Mouse (Mus musculus) forebrain, embryonic 11.5 days (tissue): Measurements from ENCODE around the gene Fcrl6. TPM values are rescaled to one million over a fixed set of nuclear protein-coding genes. Genes with fewer than 3 reads are reported as not detected.
A peak's percentile ranks its signal among the peaks of the same experiment; 100 is the strongest.

Experiments used
- ATAC-seq: fragments of 200-750 bp; cut with Nextera tagmentation; replicated peaks from 2 replicates; pipeline ENCODE4 v1.8.0; 2017; ENCODE audit warnings: moderate TSS enrichment; ENCODE audit not compliant: low FRiP score
- DNase-seq: peaks from one replicate; pipeline ENCODE4 v3.0.0-alpha.2; 2017; ENCODE audit warnings: low spot score
- H3K27ac ChIP-seq: fragments of 300-500 bp; sonication (generic); 2 replicates; pipeline ENCODE4 v1.5.1; 2014; ENCODE audit warnings: low read depth, low read length
- H3K27me3 ChIP-seq: fragments of 300-500 bp; sonication (generic); 2 replicates; pipeline ENCODE4 v1.6.1; 2014; ENCODE audit warnings: mild to moderate bottlenecking, low read length, mixed read lengths; ENCODE audit not compliant: control insufficient read depth, insufficient read depth
- H3K36me3 ChIP-seq: fragments of 300-500 bp; sonication (generic); 2 replicates; pipeline ENCODE4 v1.6.1; 2014; ENCODE audit warnings: mild to moderate bottlenecking, low read length, moderate library complexity, mixed read lengths; ENCODE audit not compliant: control insufficient read depth, insufficient read depth
- H3K4me1 ChIP-seq: fragments of 300-500 bp; sonication (generic); replicated peaks from 2 replicates; pipeline ENCODE4 v1.6.1; 2014; ENCODE audit warnings: low read length, mixed read lengths; ENCODE audit not compliant: control insufficient read depth, insufficient read depth
- H3K4me2 ChIP-seq: fragments of 300-500 bp; sonication (generic); 2 replicates; pipeline ENCODE4 v1.6.1; 2014; ENCODE audit warnings: low read depth, mild to moderate bottlenecking, low read length, moderate library complexity, mixed read lengths; ENCODE audit not compliant: severe bottlenecking
- H3K4me3 ChIP-seq: fragments of 300-500 bp; sonication (generic); 2 replicates; pipeline ENCODE4 v1.5.1; 2014; ENCODE audit warnings: low read depth, low read length
- H3K9ac ChIP-seq: fragments of 300-500 bp; sonication (generic); 2 replicates; pipeline ENCODE4 v1.6.1; 2014; ENCODE audit warnings: low read length
- H3K9me3 ChIP-seq: fragments of 300-500 bp; sonication (generic); 2 replicates; pipeline ENCODE4 v1.6.1; 2016; ENCODE audit warnings: low read length, mixed read lengths; ENCODE audit not compliant: control insufficient read depth
- WGBS: fragments of 180-500 bp; shearing (Covaris S2); extraction: QIAGEN DNeasy Blood & Tissue Kit; methylation state at CpG from one replicate; pipeline ENCODE4 v1.1.7; 2014; 5-methylcytosine and 5-hydroxymethylcytosine counted together
- polyA plus RNA-seq: library from polyadenylated mRNA; unstranded; fragments of >200 nt; fragmentation: Nextera tagmentation; extraction: Ambion mirVana; gene quantifications from 2 replicates; pipeline ENCODE4 v1.2.1, GENCODE M21; 2014

The Fcrl6 gene
- polyA plus RNA-seq, 1 experiment from 2014 or later = not detected

DNA sequence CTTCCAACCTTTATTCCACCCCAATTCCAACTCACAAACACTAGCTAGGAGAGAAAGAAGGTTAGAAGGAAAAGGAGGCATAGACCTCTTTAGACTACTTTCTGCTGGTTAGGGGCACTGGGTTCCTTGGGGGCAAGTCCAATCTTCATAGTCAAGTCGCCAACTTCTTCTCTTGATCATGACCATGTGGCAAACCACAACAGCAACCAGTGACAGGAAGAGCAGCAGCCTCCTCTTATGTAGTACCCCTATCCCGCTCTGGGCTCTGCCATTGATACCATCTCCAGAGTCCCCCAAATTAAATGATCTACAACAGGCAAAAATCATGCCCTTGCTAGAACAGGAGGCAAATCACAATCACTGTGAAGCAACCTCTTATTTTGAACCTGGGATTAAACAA, 8.4 kb downstream of the Fcrl6 start:
- H3K27ac ChIP-seq = no peak overlapping the region
- ATAC-seq = no peak
- H3K4me2 ChIP-seq = no peak overlapping the region
- H3K4me1 ChIP-seq = no peaks in the 10 kb centered on the region
- H3K27me3 ChIP-seq = no peaks in the 10 kb centered on the region
- H3K9me3 ChIP-seq = no peaks in the 10 kb centered on the region
- no peak for DNase-seq
- no peak overlapping the region for H3K9ac ChIP-seq
- 91% methylated on average over 2 of the region's 2 CpGs for WGBS
- H3K4me3 ChIP-seq = no peak overlapping the region
- no peaks in the 10 kb centered on the region for H3K36me3 ChIP-seq

DNA sequence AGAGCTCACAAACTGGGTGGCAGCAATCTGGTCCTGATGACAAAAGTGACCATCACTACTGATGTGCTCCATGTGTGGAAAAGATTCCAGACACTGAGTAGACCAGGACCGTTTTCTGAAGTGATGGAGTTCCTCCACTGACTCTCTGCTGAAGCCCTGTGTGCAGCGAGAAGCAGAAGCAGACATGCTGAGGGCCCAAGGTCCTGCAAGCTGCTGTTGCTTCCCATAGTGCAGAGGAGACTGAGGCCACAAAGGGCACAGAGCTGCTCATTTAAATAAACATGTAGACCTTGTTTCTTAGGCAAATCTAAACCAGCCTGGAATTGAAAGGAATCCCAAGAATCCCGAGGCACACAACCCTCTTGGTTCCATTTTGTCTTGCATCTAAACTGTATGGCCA, 9.0 kb downstream of the Fcrl6 start:
- WGBS = 71% methylated on average over 3 of the region's 3 CpGs
- no peaks in the 10 kb centered on the region for H3K27me3 ChIP-seq
- DNase-seq = no peak
- no peak overlapping the region for H3K4me3 ChIP-seq
- H3K36me3 ChIP-seq = no peaks in the 10 kb centered on the region
- ATAC-seq = no peak
- no peaks in the 10 kb centered on the region for H3K4me1 ChIP-seq
- H3K4me2 ChIP-seq = no peak overlapping the region
- no peaks in the 10 kb centered on the region for H3K9me3 ChIP-seq
- no peak overlapping the region for H3K27ac ChIP-seq
- no peak overlapping the region for H3K9ac ChIP-seq

DNA sequence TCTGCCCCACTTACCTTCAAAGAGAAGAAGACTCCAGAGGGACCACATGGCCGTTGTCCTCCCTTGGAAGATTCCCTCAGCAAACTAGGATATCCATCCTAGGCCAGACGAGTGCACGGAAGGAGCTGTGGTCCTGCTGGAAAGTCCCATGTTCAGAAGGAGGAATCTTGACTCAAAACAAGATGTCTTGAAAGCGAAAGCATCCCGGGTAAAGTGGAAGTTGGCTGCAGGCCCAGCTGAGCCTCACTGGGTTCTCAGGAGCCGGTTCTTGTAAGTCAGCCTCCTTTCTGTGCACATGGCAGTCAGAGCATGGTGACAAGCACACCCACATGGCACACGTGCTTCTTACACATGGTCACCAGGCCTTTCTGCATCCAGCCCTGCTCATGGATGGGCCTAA, 12.0 kb downstream of the Fcrl6 start, which contains the start of gene Slamf8:
Gene Slamf8 (minus strand): TSS at position 184 of the 400 bp plus-strand sequence.
- no peak within 1 kb of the TSS for H3K27ac ChIP-seq
- H3K27me3 ChIP-seq = no peaks in the 10 kb centered on the region
- ATAC-seq (no peak), DNase-seq (no peak)
- H3K9me3 ChIP-seq = no peaks in the 10 kb centered on the region
- WGBS = 87% methylated on average over 7 of the region's 7 CpGs
- H3K4me3 ChIP-seq = no peak within 1 kb of the TSS
- H3K9ac ChIP-seq = no peak within 1 kb of the TSS
- H3K4me2 ChIP-seq = no peak within 1 kb of the TSS
- H3K4me1 ChIP-seq = no peaks in the 10 kb centered on the region; the same call in 1 of the 2 replicates
- no peaks in the 10 kb centered on the region for H3K36me3 ChIP-seq

DNA sequence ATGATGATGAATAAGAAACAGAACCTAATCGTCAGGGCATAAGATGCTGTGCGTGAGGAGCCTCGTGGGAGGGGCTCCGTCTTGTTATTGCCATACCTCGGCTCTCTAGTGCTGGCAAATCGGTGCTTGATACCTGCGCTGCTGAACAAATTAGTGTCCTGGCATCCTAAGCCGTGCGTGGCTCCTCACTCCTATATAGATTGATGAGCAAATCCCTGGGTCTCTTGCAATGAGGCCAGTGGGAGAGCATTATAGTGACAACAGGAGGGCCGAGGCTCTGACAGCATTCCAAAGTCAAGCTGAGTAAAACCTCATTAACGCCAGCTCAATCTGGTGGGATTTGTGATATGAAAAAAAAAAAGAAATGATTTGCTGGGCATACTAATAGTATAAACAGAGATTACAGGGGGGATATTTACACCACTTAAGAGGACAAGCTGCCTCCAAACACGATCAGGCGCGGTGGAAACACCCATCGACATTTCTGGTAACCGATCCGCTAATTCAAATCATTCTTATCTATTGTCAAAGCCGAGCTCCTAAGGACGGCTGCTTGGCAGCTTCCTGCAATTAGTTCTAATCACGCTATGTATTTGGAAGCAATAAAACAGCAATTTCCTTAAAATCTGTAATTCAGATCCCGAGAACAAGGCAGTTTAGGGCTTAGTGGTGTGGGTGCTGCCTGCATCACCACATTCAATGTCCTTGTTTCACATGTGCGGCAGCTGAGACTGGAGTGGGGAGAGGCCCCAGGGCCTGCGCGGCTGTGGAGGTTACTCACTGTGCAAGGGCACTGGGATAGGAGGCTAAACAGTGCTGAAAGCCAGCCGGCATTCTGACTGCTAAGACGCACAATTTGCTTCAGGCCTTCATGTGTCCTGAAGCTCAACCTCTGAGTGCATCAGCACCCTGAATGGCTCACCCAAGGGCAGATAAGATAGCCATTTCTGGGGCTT, 16.5 kb downstream of the Fcrl6 start:
- WGBS = 13% methylated on average over 26 of the region's 26 CpGs
- no peak overlapping the region for H3K27ac ChIP-seq
- H3K4me2 ChIP-seq = 0 out of 2 replicates have a peak overlapping the region, but pooled peaks have one; percentile 8
- peak; percentile 71 for ATAC-seq
- H3K4me3 ChIP-seq = no peak overlapping the region
- DNase-seq = peak; percentile 61
- no peaks in the 10 kb centered on the region for H3K36me3 ChIP-seq
- no peaks in the 10 kb centered on the region; the same call in 1 of the 2 replicates for H3K4me1 ChIP-seq
- H3K9ac ChIP-seq = 0 out of 2 replicates have a peak overlapping the region, but pooled peaks have one; percentile 6
- H3K27me3 ChIP-seq = peaks cover 2% of the 10 kb centered on the region; the same call in 1 of the 2 replicates
- H3K9me3 ChIP-seq = no peaks in the 10 kb centered on the region

DNA sequence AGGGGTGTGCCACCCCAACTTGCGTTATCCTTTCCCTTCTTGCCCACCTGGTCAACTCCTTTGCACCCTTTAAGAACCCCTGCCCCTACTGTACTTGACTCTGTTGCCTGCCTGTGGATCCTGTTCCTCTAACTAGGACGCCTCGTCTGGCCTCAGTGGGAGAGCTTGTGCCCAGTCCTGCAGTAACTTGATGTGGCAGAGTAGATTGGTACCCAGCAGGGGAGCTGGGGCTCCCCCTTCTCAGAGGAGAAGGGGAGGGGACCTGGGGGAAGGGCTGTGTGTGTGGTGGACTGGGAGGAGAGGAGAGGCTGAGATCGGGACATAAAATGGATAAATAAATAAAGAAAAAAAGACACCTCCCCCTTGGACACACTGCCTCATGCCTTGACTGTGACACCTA, 17.3 kb downstream of the Fcrl6 start:
- WGBS = 49% methylated on average over 4 of the region's 4 CpGs
- Histone ChIP-seq H3K4me2 (no peak overlapping the region), H3K4me3 (no peak overlapping the region), H3K27me3 (peaks cover 2% of the 10 kb centered on the region; the same call in 1 of the 2 replicates), H3K27ac (no peak overlapping the region), H3K36me3 (no peaks in the 10 kb centered on the region), H3K4me1 (no peaks in the 10 kb centered on the region; the same call in 1 of the 2 replicates), H3K9me3 (no peaks in the 10 kb centered on the region), H3K9ac (no peak overlapping the region)
- ATAC-seq (0 out of 2 replicates have a peak, but pooled peaks have one; percentile 1), DNase-seq (no peak)

DNA sequence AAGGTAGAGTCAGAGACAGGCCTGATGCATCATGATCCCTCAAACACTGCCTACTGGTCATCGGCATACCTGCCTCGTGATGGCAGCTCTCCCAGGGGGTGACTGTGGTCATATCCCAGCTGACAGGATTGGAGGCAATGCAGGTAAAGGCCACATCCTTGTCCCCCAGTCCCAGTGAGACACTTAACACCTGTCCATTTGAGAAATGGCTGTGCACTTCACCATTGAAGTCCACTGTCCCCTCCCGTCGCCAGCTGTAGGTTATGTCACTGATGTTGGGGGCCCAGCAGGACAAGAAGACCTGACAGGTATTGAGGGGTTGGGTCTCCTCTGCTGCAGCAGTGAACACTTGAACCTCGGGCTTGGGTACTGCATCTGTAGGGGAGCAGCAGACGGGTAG, 18.1 kb downstream of the Fcrl6 start:
- DNase-seq = peak; percentile 47
- no peaks in the 10 kb centered on the region; the same call in 1 of the 2 replicates for H3K4me1 ChIP-seq
- no peak for ATAC-seq
- WGBS = 78% methylated on average over 6 of the region's 6 CpGs
- H3K4me2 ChIP-seq = no peak overlapping the region
- H3K9ac ChIP-seq = no peak overlapping the region
- H3K36me3 ChIP-seq = no peaks in the 10 kb centered on the region
- no peak overlapping the region for H3K27ac ChIP-seq
- no peak overlapping the region for H3K4me3 ChIP-seq
- peaks cover 2% of the 10 kb centered on the region; the same call in 1 of the 2 replicates for H3K27me3 ChIP-seq
- H3K9me3 ChIP-seq = no peaks in the 10 kb centered on the region

DNA sequence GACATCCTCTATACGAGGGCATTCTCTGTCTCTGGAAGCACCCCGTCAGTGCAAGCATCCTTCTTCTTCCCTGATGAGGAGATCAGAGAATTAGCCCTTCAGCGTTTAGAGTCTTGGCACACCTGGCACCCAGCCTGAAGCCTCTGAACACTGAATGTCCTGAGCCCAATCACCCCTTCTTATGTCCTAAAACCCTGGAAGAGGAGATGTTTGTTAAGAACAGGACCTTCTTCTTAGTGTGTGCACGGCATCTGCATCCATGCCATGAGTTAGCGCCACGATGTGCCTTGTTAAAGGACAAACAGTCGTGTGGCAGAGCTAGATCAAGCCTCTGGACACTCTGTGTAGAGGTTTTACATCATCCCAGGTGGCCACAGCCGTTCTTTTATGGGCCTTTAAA, 19.9 kb downstream of the Fcrl6 start:
- no peaks in the 10 kb centered on the region; the same call in 1 of the 2 replicates for H3K4me1 ChIP-seq
- H3K36me3 ChIP-seq = no peaks in the 10 kb centered on the region
- H3K9ac ChIP-seq = no peak overlapping the region
- ATAC-seq (no peak), DNase-seq (no peak)
- 87% methylated on average over 8 of the region's 8 CpGs for WGBS
- H3K27me3 ChIP-seq = peaks cover 2% of the 10 kb centered on the region; the same call in 1 of the 2 replicates
- no peak overlapping the region for H3K4me2 ChIP-seq
- no peak overlapping the region for H3K27ac ChIP-seq
- no peaks in the 10 kb centered on the region for H3K9me3 ChIP-seq
- H3K4me3 ChIP-seq = no peak overlapping the region

DNA sequence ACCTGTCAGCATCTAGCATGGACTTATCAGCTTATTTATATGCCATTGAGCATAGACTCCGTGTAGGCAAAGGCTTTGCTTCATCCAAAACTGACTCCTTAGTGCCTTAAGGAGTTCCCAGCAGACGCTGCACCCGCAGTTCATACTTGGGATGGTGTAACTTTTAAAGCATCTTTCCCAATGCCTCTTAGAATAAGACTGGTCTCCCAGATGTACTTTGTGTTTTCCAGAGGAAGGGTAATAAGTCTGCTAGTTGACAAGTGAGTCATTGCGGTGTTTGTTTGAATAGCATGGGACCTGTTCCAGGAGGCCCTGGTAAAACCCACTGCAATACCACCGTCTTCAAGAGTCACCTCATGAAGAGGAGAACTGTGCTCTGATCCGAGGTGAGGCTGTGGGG, 22.2 kb downstream of the Fcrl6 start:
- 85% methylated on average over 6 of the region's 6 CpGs for WGBS
- no peaks in the 10 kb centered on the region for H3K36me3 ChIP-seq

More for the DNA sequence above, 22.2 kb downstream of the Fcrl6 start:
- ATAC-seq (no peak), DNase-seq (no peak)
- Histone ChIP-seq H3K9ac (no peak overlapping the region), H3K4me1 (no peaks in the 10 kb centered on the region), H3K27me3 (peaks cover 2% of the 10 kb centered on the region; the same call in 1 of the 2 replicates), H3K27ac (no peak overlapping the region), H3K4me2 (no peak overlapping the region), H3K4me3 (no peak overlapping the region), H3K9me3 (no peaks in the 10 kb centered on the region)
